Mouse (Mus musculus) ES-Bruce4 (cell line): ENCODE results near the gene Sult5a1. TPM values are rescaled to one million over a fixed set of nuclear protein-coding genes. Genes with fewer than 3 reads are reported as not detected.

Experiments
- H3K27ac ChIP-seq: 2 replicates; pipeline ENCODE4 v1.5.1; 2012; ENCODE audit warnings: low read length, inconsistent platforms; ENCODE audit not compliant: insufficient read depth
- H3K27me3 ChIP-seq: 2 replicates; pipeline ENCODE4 v1.6.1; 2012; ENCODE audit warnings: mild to moderate bottlenecking, low read length, inconsistent platforms; ENCODE audit not compliant: control insufficient read depth, poor library complexity, insufficient read depth, severe bottlenecking
- H3K36me3 ChIP-seq: 2 replicates; pipeline ENCODE4 v1.6.1; 2012; ENCODE audit warnings: inconsistent platforms, mild to moderate bottlenecking, low read length, moderate library complexity; ENCODE audit not compliant: control insufficient read depth, poor library complexity, insufficient read depth, severe bottlenecking
- H3K4me1 ChIP-seq: one replicate; pipeline ENCODE4 v1.8.1; 2011; ENCODE audit warnings: low read length; ENCODE audit not compliant: control insufficient read depth, insufficient read depth
- H3K4me3 ChIP-seq: 2 replicates; pipeline ENCODE4 v1.5.1; 2011; ENCODE audit warnings: low read depth, mild to moderate bottlenecking, low read length
- H3K9ac ChIP-seq: 2 replicates; pipeline ENCODE4 v1.6.1; 2012; ENCODE audit warnings: low read depth, mild to moderate bottlenecking, inconsistent platforms; ENCODE audit not compliant: poor library complexity, severe bottlenecking
- H3K9me3 ChIP-seq: replicated peaks from 2 replicates; pipeline ENCODE4 v1.6.1; 2012; ENCODE audit warnings: mild to moderate bottlenecking, low read length, inconsistent platforms; ENCODE audit not compliant: control insufficient read depth, poor library complexity, insufficient read depth, severe bottlenecking
- CTCF ChIP-seq: IDR thresholded peaks from one replicate; pipeline ENCODE4 v1.8.1; 2011; ENCODE audit warnings: low read depth, low read length
- EP300 ChIP-seq: IDR thresholded peaks from 2 replicates; pipeline ENCODE4 v1.6.1; 2011; ENCODE audit warnings: low read depth, low read length; ENCODE audit not compliant: insufficient read depth
- POLR2A ChIP-seq: IDR thresholded peaks from one replicate; pipeline ENCODE4 v1.8.1; 2011; ENCODE audit warnings: low read length; ENCODE audit not compliant: insufficient read depth
- polyA plus RNA-seq: library from polyadenylated mRNA; stranded (reverse); fragments of >200 nt; gene quantifications from 2 replicates; pipeline ENCODE4 v1.2.4, GENCODE M21; 2011; ENCODE audit warnings: low read depth; ENCODE audit not compliant: missing spikeins, insufficient read depth, insufficient read length

The Sult5a1 gene
- polyA plus RNA-seq, 1 experiment: 2.2 TPM

- H3K36me3 ChIP-seq: no peaks in the 10 kb centered on the region
- no peaks in the 10 kb centered on the region for H3K9me3 ChIP-seq
- TF ChIP-seq CTCF (peak; percentile 51), POLR2A (no peak)
- H3K4me1 ChIP-seq: no peaks in the 10 kb centered on the region
- no peak overlapping the region for H3K27ac ChIP-seq
- H3K9ac ChIP-seq: no peak overlapping the region
- H3K27me3 ChIP-seq: no peaks in the 10 kb centered on the region
- H3K4me3 ChIP-seq: no peak overlapping the region
These were observed 25.2 kb downstream of the Sult5a1 start for GRCm38 (mm10) chr8:123132953-123133352.

- Histone ChIP-seq H3K4me3 (no peak overlapping the region), H3K9me3 (no peaks in the 10 kb centered on the region), H3K4me1 (no peaks in the 10 kb centered on the region), H3K27ac (no peak overlapping the region), H3K9ac (no peak overlapping the region), H3K27me3 (no peaks in the 10 kb centered on the region), H3K36me3 (no peaks in the 10 kb centered on the region)
- TF ChIP-seq POLR2A: no peak
- no peak for TF ChIP-seq EP300
- TF ChIP-seq CTCF: no peak
These were observed 27.1 kb downstream of the Sult5a1 start for GRCm38 (mm10) chr8:123131041-123131440.

- Histone ChIP-seq H3K9me3 (no peaks in the 10 kb centered on the region), H3K4me3 (peak overlapping the region; percentile 27; the same call in 1 of the 2 replicates), H3K36me3 (no peaks in the 10 kb centered on the region), H3K27ac (no peak overlapping the region), H3K27me3 (no peaks in the 10 kb centered on the region), H3K9ac (no peak overlapping the region), H3K4me1 (no peaks in the 10 kb centered on the region)
- TF ChIP-seq CTCF (no peak), EP300 (no peak), POLR2A (no peak)
These were observed 31.8 kb downstream of the Sult5a1 start for GRCm38 (mm10) chr8:123126193-123126816.

DNA sequence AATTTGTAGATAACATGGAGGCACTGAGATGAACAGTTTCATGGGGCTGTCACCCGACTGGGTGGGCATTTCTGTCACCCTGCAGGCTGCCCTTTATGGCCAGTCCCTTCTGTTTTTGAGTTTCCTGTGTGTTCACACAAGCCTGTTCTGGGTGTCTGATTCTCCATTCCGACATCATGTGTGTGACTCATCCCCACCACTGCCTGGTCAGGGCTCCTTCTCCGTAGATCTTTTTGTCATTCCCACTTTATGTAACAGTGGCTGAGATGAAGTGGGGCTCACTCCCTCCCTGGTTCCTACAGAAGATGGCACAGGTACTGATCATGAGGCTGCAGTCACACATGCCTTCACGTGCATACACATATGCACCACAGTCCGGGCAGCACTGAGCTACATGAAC is 35.4 kb downstream of the Sult5a1 start:
- H3K27ac ChIP-seq: no peak overlapping the region
- TF ChIP-seq EP300: no peak
- TF ChIP-seq CTCF: no peak
- TF ChIP-seq POLR2A: no peak
- H3K36me3 ChIP-seq: no peaks in the 10 kb centered on the region
- H3K4me3 ChIP-seq: no peak overlapping the region
- no peak overlapping the region for H3K9ac ChIP-seq
- 0 out of 2 replicates have a peak, but pooled peaks cover 4% of the 10 kb centered on the region for H3K27me3 ChIP-seq
- no peaks in the 10 kb centered on the region for H3K4me1 ChIP-seq
- H3K9me3 ChIP-seq: no peaks in the 10 kb centered on the region

DNA sequence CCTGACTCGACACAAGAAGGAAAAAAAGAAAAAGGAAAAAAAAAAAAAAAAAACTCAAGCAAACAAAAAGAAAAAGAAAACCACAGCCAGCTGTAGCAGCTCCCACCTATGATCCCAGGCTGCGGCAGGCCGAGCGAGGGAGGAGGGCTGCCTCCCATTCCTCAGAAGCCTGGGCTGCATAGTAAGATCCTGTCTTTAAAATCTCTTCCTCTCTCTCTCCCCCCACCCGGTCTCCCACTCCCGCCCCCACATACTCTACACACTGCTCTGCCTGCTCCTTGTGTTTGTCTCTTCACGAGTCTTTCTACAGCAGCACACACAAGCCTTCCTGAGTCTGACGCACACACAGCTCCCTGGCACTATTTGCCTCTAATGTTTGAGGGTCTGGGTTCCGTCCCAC is 36.1 kb downstream of the Sult5a1 start:
- H3K4me1 ChIP-seq: no peaks in the 10 kb centered on the region
- H3K36me3 ChIP-seq: no peaks in the 10 kb centered on the region
- no peak overlapping the region for H3K27ac ChIP-seq
- TF ChIP-seq POLR2A: no peak
- TF ChIP-seq CTCF: no peak
- H3K4me3 ChIP-seq: no peak overlapping the region
- no peak overlapping the region for H3K9ac ChIP-seq
- H3K9me3 ChIP-seq: no peaks in the 10 kb centered on the region
- peaks cover 10% of the 10 kb centered on the region; the same call in 1 of the 2 replicates for H3K27me3 ChIP-seq

- Histone ChIP-seq H3K9me3 (no peaks in the 10 kb centered on the region), H3K4me1 (no peaks in the 10 kb centered on the region), H3K4me3 (peak overlapping the region; percentile 60), H3K27me3 (peaks cover 16% of the 10 kb centered on the region; the same call in 1 of the 2 replicates), H3K36me3 (no peaks in the 10 kb centered on the region), H3K27ac (no peak overlapping the region), H3K9ac (peak overlapping the region; percentile 66)
- TF ChIP-seq EP300 (no peak), CTCF (no peak), POLR2A (no peak)
These were observed 40.4 kb downstream of the Sult5a1 start for GRCm38 (mm10) chr8:123117744-123118143.
